Mouse (Mus musculus): ENCODE data around the gene Manbal. TPM values are rescaled to one million over a fixed set of nuclear protein-coding genes. Genes with fewer than 3 reads are reported as not detected.

Gene Manbal
- polyA plus RNA-seq, 1 experiment, result 80.2 TPM

DNA sequence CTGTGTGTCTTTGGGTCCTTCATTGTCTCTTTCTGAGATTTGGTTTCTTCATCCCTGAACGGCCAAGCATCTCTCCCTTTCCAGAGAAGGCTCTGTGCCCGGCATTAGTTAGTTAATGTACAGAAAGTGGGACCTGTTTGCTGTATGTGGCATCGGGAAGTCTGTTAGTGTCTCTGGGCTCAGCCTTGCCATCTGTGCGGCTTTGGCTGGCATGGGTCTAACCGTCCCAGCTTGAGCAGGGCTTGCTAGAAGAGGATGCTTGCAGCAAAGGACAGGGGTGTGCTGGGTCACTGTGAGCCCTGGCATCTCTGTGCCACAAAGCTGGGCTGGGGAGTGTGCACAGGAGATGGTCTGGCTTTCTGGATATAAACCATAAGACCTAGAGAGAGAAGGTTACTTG is 59.8 kb downstream of the Manbal start:
- DNase-seq (ENCODE audit: low read depth), result no peak
- TF ChIP-seq POLR2A (IDR thresholded peaks at IDR 0.05; ENCODE audit: borderline replicate concordance, extremely low read depth, insufficient read depth, insufficient read length, poor library complexity, severe bottlenecking), result no peak
- no peak for TF ChIP-seq CTCF (IDR thresholded peaks at IDR 0.05; ENCODE audit: borderline replicate concordance, extremely low read depth, insufficient read depth, insufficient read length)

DNA sequence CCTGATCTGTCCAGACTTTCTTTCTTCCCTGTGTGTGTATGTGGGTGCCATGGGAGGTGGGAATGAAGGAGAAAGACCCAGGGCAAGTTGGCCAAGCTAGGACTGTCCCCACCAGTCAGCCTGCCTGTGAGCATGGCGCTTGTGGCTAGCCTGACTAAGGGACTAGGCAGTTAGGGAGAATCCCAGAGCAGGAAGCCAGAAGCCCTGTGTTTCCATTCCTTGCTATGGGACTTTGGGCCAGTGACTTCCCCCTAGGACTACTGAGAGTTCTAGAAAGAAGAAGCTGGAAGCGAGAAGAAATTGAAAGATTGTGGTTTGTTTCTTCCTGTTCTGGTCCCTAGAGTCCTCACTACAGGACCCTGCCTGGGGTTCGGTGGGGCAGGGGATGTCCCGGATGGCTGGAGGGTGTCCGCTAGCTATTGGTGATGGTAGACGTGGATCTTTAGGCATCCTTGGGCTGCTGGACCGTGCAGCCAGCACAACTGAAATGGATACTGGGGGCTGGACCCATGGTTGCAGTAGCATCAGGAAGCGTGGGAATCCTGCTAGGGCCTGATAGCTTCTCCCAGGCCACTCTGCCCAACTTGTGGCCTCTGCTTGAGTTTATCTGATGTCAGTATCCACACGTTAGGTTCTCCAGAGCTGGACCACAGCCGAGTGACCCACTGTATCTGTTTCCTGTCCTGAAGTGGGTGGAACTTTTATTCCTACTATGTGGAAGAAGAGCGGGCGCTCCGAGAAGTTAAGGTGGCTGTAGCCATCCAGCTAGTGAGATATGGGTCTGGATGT is 61.2 kb downstream of the Manbal start:
- TF ChIP-seq POLR2A (IDR thresholded peaks at IDR 0.05; ENCODE audit: borderline replicate concordance, extremely low read depth, insufficient read depth, insufficient read length, poor library complexity, severe bottlenecking) (no peak), CTCF (IDR thresholded peaks at IDR 0.05; ENCODE audit: borderline replicate concordance, extremely low read depth, insufficient read depth, insufficient read length) (no peak)
- DNase-seq (ENCODE audit: low read depth), result no peak

DNA sequence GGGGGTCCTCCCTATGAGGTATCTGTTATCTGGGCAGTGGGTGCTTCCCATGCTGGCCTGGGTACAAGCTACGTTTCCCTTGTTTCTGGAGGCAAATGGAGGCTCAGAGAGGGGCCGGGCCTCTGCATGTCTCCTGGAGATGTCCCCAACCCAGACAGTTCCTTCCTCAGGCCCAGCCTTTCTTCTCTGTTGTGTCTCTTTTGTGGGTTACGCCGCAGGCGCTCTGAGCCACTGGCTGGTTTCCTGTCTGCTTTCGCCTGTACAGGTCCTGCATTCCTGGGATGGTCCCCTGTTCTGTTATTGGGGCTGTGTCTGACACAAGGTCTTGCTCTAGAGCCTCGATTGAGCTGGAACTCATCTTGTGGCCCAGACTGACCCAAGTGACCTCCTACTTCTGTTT is 62.3 kb downstream of the Manbal start:
- TF ChIP-seq CTCF (IDR thresholded peaks at IDR 0.05; ENCODE audit: borderline replicate concordance, extremely low read depth, insufficient read depth, insufficient read length), result no peak
- no peak for TF ChIP-seq POLR2A (IDR thresholded peaks at IDR 0.05; ENCODE audit: borderline replicate concordance, extremely low read depth, insufficient read depth, insufficient read length, poor library complexity, severe bottlenecking)
- DNase-seq (ENCODE audit: low read depth), result no peak

DNA sequence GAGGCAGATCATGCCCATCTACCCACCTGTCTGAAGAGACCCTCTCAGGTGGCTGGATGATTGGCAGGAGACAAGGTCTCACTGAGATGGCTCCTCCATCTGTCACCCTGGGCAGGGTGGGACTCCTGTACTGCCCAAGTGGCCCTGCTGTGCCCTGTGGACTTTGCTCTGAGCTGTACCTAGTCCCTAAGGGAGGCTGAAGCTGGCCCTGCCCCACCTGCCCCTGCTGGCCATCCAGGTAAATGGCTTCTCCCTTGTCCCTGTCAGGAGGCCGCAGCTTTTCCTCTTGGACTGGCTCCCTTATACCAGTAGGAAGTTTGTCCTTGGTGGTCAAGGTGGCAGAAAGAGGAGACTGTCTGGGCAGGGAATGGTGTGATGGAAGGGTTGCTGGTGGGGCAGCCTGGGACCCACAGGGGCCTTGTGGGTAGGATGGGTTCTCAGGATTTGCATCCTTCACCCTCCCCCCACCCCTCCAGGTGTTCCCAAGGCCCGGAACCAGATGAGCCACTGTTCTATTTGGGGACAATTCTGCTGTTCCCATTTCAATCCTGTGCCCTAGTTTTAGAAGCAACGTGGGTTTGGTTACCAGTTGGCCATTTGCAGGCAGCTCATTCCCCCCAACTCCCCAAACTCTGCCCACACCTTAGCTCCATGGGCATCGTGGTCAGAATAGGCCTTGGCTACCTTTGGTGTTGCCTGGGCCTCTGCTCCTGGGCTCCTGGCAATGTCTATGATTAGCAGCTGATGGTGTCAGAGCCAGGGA is 63.5 kb downstream of the Manbal start:
- no peak for DNase-seq (ENCODE audit: low read depth)
- TF ChIP-seq POLR2A (IDR thresholded peaks at IDR 0.05; ENCODE audit: borderline replicate concordance, extremely low read depth, insufficient read depth, insufficient read length, poor library complexity, severe bottlenecking) (no peak), CTCF (IDR thresholded peaks at IDR 0.05; ENCODE audit: borderline replicate concordance, extremely low read depth, insufficient read depth, insufficient read length) (no peak)

DNA sequence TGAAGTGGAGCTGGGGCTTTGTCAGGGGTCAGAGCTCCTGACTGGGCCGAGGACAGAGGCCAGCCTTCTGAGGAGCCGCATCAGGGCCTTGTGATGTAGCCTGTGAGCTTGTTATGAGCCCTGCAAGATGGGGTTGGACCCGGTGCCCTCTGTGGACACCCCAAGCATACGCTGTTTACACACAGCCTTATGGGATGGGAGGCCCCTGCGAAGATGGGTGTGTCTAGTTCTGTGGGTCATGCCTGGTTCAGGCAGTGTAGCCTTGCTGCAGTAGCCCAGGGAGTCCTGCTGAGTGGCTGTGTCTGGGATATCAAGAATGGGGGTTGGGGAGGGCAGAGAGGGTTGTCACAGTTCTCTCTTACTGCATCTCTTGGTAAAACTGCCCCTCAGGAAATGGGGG is 64.5 kb downstream of the Manbal start:
- DNase-seq (ENCODE audit: low read depth), result no peak
- TF ChIP-seq POLR2A (IDR thresholded peaks at IDR 0.05; ENCODE audit: borderline replicate concordance, extremely low read depth, insufficient read depth, insufficient read length, poor library complexity, severe bottlenecking), result no peak
- TF ChIP-seq CTCF (IDR thresholded peaks at IDR 0.05; ENCODE audit: borderline replicate concordance, extremely low read depth, insufficient read depth, insufficient read length), result no peak

DNA sequence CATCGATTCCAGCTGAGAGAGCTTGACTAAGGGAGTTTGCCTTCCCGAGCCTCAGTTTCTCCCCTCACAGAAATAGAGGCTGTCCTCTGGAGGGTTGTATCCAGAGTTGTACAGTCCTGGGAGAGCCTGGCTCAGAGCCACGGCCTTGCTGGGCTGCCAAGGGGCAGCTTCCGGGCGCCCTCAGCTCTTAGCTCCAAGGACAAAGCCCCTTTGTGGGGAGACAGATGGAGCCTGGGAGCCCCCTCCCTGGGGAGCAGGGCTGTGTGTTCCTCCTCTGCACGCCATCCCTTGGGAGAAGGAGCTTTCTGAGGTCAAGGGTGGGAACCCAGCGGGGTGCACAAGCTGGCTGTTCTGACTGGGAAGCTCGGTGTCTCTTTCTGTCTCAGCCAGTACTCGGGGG is 65.1 kb downstream of the Manbal start:
- no peak for TF ChIP-seq POLR2A (IDR thresholded peaks at IDR 0.05; ENCODE audit: borderline replicate concordance, extremely low read depth, insufficient read depth, insufficient read length, poor library complexity, severe bottlenecking)
- TF ChIP-seq CTCF (IDR thresholded peaks at IDR 0.05; ENCODE audit: borderline replicate concordance, extremely low read depth, insufficient read depth, insufficient read length), result no peak
- peak; percentile 89 for DNase-seq (ENCODE audit: low read depth)

DNA sequence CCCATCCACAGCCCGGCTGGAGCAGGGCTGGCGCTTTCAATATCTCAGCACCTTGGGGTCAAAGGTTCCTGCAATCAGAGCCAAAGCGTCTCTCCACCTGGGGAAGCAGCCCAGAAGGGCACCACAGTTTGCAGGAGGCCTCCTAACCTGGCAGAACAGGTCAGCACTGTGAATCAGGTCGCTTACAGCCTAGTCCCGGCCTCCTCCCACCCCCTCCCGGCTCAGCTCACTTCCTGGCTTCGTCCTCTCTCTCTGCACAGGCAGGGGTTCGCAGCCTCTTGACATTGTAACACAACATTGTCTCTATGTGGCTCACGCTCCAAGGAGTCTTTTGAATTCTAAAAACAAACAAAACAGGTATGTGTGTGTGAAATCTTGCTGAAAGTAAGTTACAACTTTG is 66.6 kb downstream of the Manbal start:
- no peak for TF ChIP-seq CTCF (IDR thresholded peaks at IDR 0.05; ENCODE audit: borderline replicate concordance, extremely low read depth, insufficient read depth, insufficient read length)
- TF ChIP-seq POLR2A (IDR thresholded peaks at IDR 0.05; ENCODE audit: borderline replicate concordance, extremely low read depth, insufficient read depth, insufficient read length, poor library complexity, severe bottlenecking), result no peak
- no peak for DNase-seq (ENCODE audit: low read depth)

DNA sequence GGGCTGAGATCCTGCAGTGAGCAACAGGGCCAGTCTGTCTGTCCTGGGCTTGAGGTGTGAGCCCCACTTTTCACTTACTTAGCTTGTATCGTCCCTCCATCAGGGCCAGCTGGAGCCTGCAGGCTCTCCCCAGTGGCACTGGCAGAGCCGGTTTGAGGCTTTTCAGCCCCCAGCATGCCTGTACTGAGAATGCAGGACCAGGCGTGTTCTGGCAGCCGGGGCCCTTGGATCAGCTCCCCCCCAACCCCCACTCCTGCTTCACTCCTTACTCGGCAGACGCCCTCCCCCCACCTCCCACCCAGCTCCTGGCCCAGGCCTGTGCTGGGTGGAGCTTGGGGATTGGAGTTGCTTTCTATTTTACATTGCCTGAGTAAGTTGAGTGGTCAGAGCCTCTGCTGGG is 67.1 kb downstream of the Manbal start:
- peak; percentile 88 for DNase-seq (ENCODE audit: low read depth)
- TF ChIP-seq POLR2A (IDR thresholded peaks at IDR 0.05; ENCODE audit: borderline replicate concordance, extremely low read depth, insufficient read depth, insufficient read length, poor library complexity, severe bottlenecking), result no peak
- TF ChIP-seq CTCF (IDR thresholded peaks at IDR 0.05; ENCODE audit: borderline replicate concordance, extremely low read depth, insufficient read depth, insufficient read length), result no peak

DNA sequence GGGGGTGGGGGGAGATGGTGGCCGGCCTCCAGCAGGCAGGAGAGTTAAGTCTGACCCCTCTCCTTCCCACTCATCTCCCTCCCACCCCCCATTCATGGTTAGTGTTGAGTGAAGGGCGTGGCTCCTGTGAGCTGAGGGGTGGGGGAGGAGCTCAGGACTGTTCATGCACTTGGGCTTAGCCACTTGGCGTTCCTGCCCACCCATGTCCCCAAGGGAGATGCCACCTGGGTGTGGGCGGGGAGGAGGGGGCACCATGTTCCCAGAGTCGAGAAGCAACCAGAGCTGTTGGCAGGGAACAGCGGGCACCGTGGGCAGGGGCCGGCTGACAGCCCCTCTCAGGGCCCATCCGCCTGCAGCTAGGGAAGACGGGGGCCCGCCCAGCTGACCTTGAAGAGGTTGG is 69.1 kb downstream of the Manbal start:
- DNase-seq (ENCODE audit: low read depth), result no peak
- TF ChIP-seq CTCF (IDR thresholded peaks at IDR 0.05; ENCODE audit: borderline replicate concordance, extremely low read depth, insufficient read depth, insufficient read length) (no peak), POLR2A (IDR thresholded peaks at IDR 0.05; ENCODE audit: borderline replicate concordance, extremely low read depth, insufficient read depth, insufficient read length, poor library complexity, severe bottlenecking) (no peak)

DNA sequence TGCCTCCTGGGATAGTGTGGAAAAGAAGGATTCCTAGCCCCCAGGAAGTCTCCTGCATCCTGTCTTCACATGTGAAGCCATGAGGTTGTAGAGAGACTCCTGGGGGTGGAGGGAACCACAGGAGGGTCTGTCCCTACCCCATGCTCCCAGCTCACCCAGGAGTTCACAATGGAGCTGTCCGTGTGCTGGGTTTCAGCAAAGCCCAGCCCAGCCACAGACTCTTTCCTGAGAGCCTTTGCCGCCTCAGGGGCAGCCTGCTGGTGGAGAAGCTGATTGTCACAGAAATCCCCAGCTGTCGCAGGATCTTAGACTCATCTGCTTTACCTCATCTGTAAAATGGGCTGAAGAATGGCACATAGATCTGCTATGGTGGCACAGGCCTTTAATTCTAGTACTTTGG is 69.7 kb downstream of the Manbal start:
- no peak for DNase-seq (ENCODE audit: low read depth)
- TF ChIP-seq POLR2A (IDR thresholded peaks at IDR 0.05; ENCODE audit: borderline replicate concordance, extremely low read depth, insufficient read depth, insufficient read length, poor library complexity, severe bottlenecking) (no peak), CTCF (IDR thresholded peaks at IDR 0.05; ENCODE audit: borderline replicate concordance, extremely low read depth, insufficient read depth, insufficient read length) (no peak)

DNA sequence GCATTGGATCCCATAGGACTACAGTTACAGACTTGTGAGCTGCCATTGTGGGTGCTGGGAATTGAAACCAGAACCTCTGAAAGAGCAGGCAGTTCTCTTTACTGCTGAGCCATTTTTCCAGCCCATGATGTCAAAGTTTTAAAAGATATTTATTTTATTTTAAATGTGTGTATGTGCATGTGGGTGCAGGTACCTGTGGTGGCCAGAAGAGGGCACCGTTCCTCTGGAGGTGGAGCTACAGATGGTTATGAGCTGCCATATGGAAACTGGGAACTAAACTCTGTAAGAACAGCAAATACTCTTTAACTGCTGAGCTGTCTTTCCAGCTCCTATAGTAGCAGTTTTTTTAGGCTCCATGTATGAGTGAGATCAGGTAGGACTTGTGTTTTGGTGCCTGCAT is 74.0 kb downstream of the Manbal start:
- DNase-seq (ENCODE audit: low read depth), result no peak
- TF ChIP-seq POLR2A (IDR thresholded peaks at IDR 0.05; ENCODE audit: borderline replicate concordance, extremely low read depth, insufficient read depth, insufficient read length, poor library complexity, severe bottlenecking) (no peak), CTCF (IDR thresholded peaks at IDR 0.05; ENCODE audit: borderline replicate concordance, extremely low read depth, insufficient read depth, insufficient read length) (peak; percentile 36; the same call in 1 of the 2 replicates)

Other genes starting within 250 kb of the Manbal start
- 15.0 and 19.2 TPM in 2 replicates for gene Samhd1, start 232.3 kb upstream of the Manbal start, polyA plus RNA-seq (2012; rRNA removed)
- gene Rbl1, start 163.1 kb upstream of the Manbal start, polyA plus RNA-seq (2012; rRNA removed), result 12.9 and 15.4 TPM in 2 replicates
- 195 and 208 TPM in 2 replicates for gene Rpn2, start 88.6 kb upstream of the Manbal start, polyA plus RNA-seq (2012; rRNA removed)
- gene Mroh8, start 88.0 kb upstream of the Manbal start, polyA plus RNA-seq (2012; rRNA removed), result 0.34 and 0.38 TPM in 2 replicates
- 2.1 and 2.8 TPM in 2 replicates for gene Ghrh, start 20.1 kb upstream of the Manbal start, polyA plus RNA-seq (2012; rRNA removed)
- gene Src, start 50.9 kb downstream of the Manbal start, polyA plus RNA-seq (2012; rRNA removed), result 87.7 and 98.1 TPM in 2 replicates
- 8,068 and 9,838 TPM in 2 replicates for gene Nnat, start 192.5 kb downstream of the Manbal start, polyA plus RNA-seq (2012; rRNA removed)
- 225 and 231 TPM in 2 replicates for gene Blcap, start 203.7 kb downstream of the Manbal start, polyA plus RNA-seq (2012; rRNA removed)

Data from brain, embryonic 14.5 days (tissue).